Mouse (Mus musculus): Measurements from ENCODE around the gene Plk5. TPM values are rescaled to one million over a fixed set of nuclear protein-coding genes. Genes with fewer than 3 reads are reported as not detected.

Gene Plk5
- polyA plus RNA-seq, 1 experiment from 2014 or later: 6.2 TPM

GRCm38 (mm10) chr10:80385310-80385709 lies 29.1 kb downstream of the Plk5 start:
- ATAC-seq (replicated peaks): peak; percentile 0; the same call in 1 of the 2 replicates

DNA sequence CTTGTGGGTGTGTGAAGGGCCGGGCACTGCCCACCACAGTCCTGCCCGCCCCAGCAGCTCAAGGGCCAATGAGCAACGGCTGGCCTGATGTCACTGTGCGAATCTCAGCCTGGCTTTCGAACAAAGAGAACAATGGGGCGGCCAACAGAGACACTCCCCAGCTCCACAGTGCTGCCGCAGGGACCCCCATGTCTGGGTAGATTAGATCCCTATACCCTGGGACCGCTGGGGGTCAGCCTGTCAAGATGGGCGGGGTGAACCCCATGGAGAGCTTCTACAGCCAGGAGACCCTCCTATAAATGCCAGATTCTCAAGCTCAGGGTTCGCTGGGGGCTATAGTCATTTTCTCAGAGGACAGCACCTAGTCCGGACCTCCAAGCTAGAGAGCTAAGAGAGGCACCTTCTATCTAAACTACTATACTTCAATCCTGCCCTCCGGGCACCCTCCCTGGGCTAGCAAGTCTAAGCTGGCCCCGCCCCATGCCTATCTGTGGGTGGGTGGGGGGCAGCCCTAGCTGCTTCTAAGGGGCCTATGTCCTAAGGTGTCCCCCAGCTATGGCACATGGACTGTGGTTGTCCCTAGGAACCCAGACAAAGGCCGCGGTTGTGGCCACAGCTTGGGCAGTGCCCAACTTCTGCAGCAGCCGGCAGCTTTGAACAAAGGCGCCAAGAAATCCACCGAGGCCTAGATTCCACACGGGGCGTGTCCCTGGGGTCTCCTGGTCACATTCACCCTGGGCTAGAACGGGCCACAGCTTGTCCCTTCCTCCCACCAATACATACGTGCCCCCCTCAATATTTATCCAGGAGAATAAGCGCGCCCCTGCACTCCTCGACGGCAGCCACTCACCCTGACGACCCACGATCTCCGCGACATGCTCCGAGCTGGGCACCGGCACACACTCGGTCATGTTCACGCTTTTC lies 29.8 kb downstream of the Plk5 start:
- H3K9ac ChIP-seq: peak overlapping the region; percentile 99
- H3K27me3 ChIP-seq (replicated peaks): no peaks in the 10 kb centered on the region
- ATAC-seq (replicated peaks): peak; percentile 79
- peaks cover 20% of the 10 kb centered on the region for H3K36me3 ChIP-seq (replicated peaks)
- WGBS: under 1% methylated on average over 34 of the region's 34 CpGs
- peak overlapping the region; percentile 69 for H3K4me2 ChIP-seq
- H3K4me3 ChIP-seq: peak overlapping the region; percentile 95
- H3K4me1 ChIP-seq: peaks cover 37% of the 10 kb centered on the region
- peak overlapping the region; percentile 96 for H3K27ac ChIP-seq
- H3K9me3 ChIP-seq: no peaks in the 10 kb centered on the region

More at GRCm38 (mm10) chr10:80385310-80385709, 29.1 kb downstream of the Plk5 start:
- peaks cover 37% of the 10 kb centered on the region for H3K4me1 ChIP-seq
- peak overlapping the region; percentile 95 for H3K4me3 ChIP-seq
- H3K36me3 ChIP-seq (replicated peaks): peaks cover 26% of the 10 kb centered on the region
- H3K27me3 ChIP-seq (replicated peaks): no peaks in the 10 kb centered on the region
- H3K9ac ChIP-seq: peak overlapping the region; percentile 99
- WGBS: 4% methylated on average over 7 of the region's 7 CpGs
- H3K4me2 ChIP-seq: peak overlapping the region; percentile 69
- peak overlapping the region; percentile 96 for H3K27ac ChIP-seq
- no peaks in the 10 kb centered on the region for H3K9me3 ChIP-seq

- peaks cover 17% of the 10 kb centered on the region for H3K36me3 ChIP-seq (replicated peaks)
- peak overlapping the region; percentile 95 for H3K4me3 ChIP-seq
- ATAC-seq (replicated peaks): no peak
- peak overlapping the region; percentile 69 for H3K4me2 ChIP-seq
- 0% methylated on average over 46 of the region's 94 CpGs for WGBS
- H3K27ac ChIP-seq: peak overlapping the region; percentile 96
- no peaks in the 10 kb centered on the region for H3K27me3 ChIP-seq (replicated peaks)
- peak overlapping the region; percentile 99 for H3K9ac ChIP-seq
- no peaks in the 10 kb centered on the region for H3K9me3 ChIP-seq
- peaks cover 37% of the 10 kb centered on the region for H3K4me1 ChIP-seq
These were observed 30.6 kb downstream of the Plk5 start for GRCm38 (mm10) chr10:80386735-80387471.

GRCm38 (mm10) chr10:80387522-80387959 lies 31.3 kb downstream of the Plk5 start, which contains the start of gene Mex3d:
Gene Mex3d (minus strand): TSS chr10:80387659.
- peak within 1 kb of the TSS; percentile 97 for H3K4me2 ChIP-seq
- H3K36me3 ChIP-seq (replicated peaks): peaks cover 17% of the 10 kb centered on the region
- peaks cover 34% of the 10 kb centered on the region for H3K4me1 ChIP-seq
- peak within 1 kb of the TSS; percentile 99 for H3K9ac ChIP-seq
- no peaks in the 10 kb centered on the region for H3K9me3 ChIP-seq
- H3K27ac ChIP-seq: peak within 1 kb of the TSS; percentile 96
- H3K4me3 ChIP-seq: peak within 1 kb of the TSS; percentile 95
- H3K27me3 ChIP-seq (replicated peaks): no peaks in the 10 kb centered on the region
- WGBS: 0% methylated on average over 20 of the region's 61 CpGs
- ATAC-seq (replicated peaks): peak; percentile 31

- Histone ChIP-seq H3K4me1 (peaks cover 22% of the 10 kb centered on the region), H3K9ac (0 out of 2 replicates have a peak overlapping the region, but pooled peaks have one; percentile 76), H3K27ac (no peak overlapping the region), H3K27me3 (replicated peaks) (no peaks in the 10 kb centered on the region), H3K36me3 (replicated peaks) (peaks cover 23% of the 10 kb centered on the region), H3K9me3 (no peaks in the 10 kb centered on the region), H3K4me3 (peak overlapping the region; percentile 95; the same call in 1 of the 2 replicates), H3K4me2 (peak overlapping the region; percentile 97; the same call in 1 of the 2 replicates)
- 42% methylated on average over 2 of the region's 2 CpGs for WGBS
- no peak for ATAC-seq (replicated peaks)
These were observed 32.5 kb downstream of the Plk5 start for GRCm38 (mm10) chr10:80388731-80389130.

- 88% methylated on average over 4 of the region's 4 CpGs for WGBS
- no peak for ATAC-seq (replicated peaks)
- H3K27me3 ChIP-seq (replicated peaks): no peaks in the 10 kb centered on the region
- H3K4me2 ChIP-seq: no peak overlapping the region
- no peak overlapping the region for H3K9ac ChIP-seq
- H3K4me1 ChIP-seq: peaks cover 17% of the 10 kb centered on the region
- peaks cover 28% of the 10 kb centered on the region for H3K36me3 ChIP-seq (replicated peaks)
- no peak overlapping the region for H3K4me3 ChIP-seq
- H3K9me3 ChIP-seq: no peaks in the 10 kb centered on the region
- H3K27ac ChIP-seq: no peak overlapping the region
These were observed 33.0 kb downstream of the Plk5 start for GRCm38 (mm10) chr10:80389185-80389708.

DNA sequence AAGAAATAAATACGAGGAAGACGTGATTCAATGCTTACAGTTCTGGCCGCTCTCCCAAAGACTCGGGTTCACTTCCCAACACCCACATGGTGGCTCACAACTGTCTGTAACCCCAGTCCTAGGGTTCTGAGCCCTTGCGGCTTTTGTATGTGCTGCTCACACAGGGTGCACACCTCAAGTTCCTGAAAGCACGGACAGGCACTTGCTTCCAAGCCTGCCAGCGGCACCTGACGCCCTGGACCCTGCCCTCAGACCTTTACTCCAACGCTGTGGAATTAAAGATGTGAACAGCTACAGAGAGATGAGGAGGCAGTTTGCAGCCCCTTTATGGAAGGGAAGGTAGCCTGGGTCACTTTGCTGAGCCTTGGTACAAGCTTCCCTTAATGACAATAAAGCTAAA lies 34.4 kb downstream of the Plk5 start:
- no peaks in the 10 kb centered on the region for H3K9me3 ChIP-seq
- H3K27ac ChIP-seq: no peak overlapping the region
- no peak overlapping the region for H3K4me3 ChIP-seq
- ATAC-seq (replicated peaks): no peak
- peaks cover 39% of the 10 kb centered on the region for H3K36me3 ChIP-seq (replicated peaks)
- peaks cover 8% of the 10 kb centered on the region for H3K4me1 ChIP-seq
- no peak overlapping the region for H3K4me2 ChIP-seq
- no peaks in the 10 kb centered on the region for H3K27me3 ChIP-seq (replicated peaks)
- 86% methylated on average over 9 of the region's 9 CpGs for WGBS
- no peak overlapping the region for H3K9ac ChIP-seq

GRCm38 (mm10) chr10:80392687-80393086 lies 36.4 kb downstream of the Plk5 start:
- peaks cover 40% of the 10 kb centered on the region for H3K36me3 ChIP-seq (replicated peaks)
- no peak overlapping the region for H3K9ac ChIP-seq
- peaks cover 20% of the 10 kb centered on the region for H3K4me1 ChIP-seq
- no peak overlapping the region for H3K4me3 ChIP-seq
- WGBS: 94% methylated on average over 5 of the region's 5 CpGs
- no peaks in the 10 kb centered on the region for H3K27me3 ChIP-seq (replicated peaks)
- no peak overlapping the region for H3K27ac ChIP-seq
- ATAC-seq (replicated peaks): no peak
- H3K4me2 ChIP-seq: no peak overlapping the region
- H3K9me3 ChIP-seq: no peaks in the 10 kb centered on the region

- WGBS: 96% methylated on average over 35 of the region's 35 CpGs
- no peaks in the 10 kb centered on the region for H3K27me3 ChIP-seq (replicated peaks)
- H3K9me3 ChIP-seq: no peaks in the 10 kb centered on the region
- H3K4me2 ChIP-seq: no peak overlapping the region
- no peak overlapping the region for H3K4me3 ChIP-seq
- no peak for ATAC-seq (replicated peaks)
- H3K27ac ChIP-seq: no peak overlapping the region
- H3K9ac ChIP-seq: no peak overlapping the region
- peaks cover 18% of the 10 kb centered on the region for H3K4me1 ChIP-seq
- peaks cover 40% of the 10 kb centered on the region for H3K36me3 ChIP-seq (replicated peaks)
These were observed 38.9 kb downstream of the Plk5 start for GRCm38 (mm10) chr10:80395025-80395627.

GRCm38 (mm10) chr10:80396822-80397523 lies 40.7 kb downstream of the Plk5 start:
- H3K36me3 ChIP-seq (replicated peaks): peaks cover 37% of the 10 kb centered on the region
- WGBS: 91% methylated on average over 11 of the region's 11 CpGs
- peak overlapping the region; percentile 69 for H3K4me3 ChIP-seq

GRCm38 (mm10) chr10:80397524-80398173 lies 41.4 kb downstream of the Plk5 start:
- H3K4me2 ChIP-seq: peak overlapping the region; percentile 83
- H3K9ac ChIP-seq: peak overlapping the region; percentile 74
- H3K4me3 ChIP-seq: peak overlapping the region; percentile 69
- ATAC-seq (replicated peaks): no peak
- peak overlapping the region; percentile 99 for H3K27ac ChIP-seq
- peaks cover 35% of the 10 kb centered on the region for H3K36me3 ChIP-seq (replicated peaks)
- no peaks in the 10 kb centered on the region for H3K27me3 ChIP-seq (replicated peaks)
- peaks cover 30% of the 10 kb centered on the region for H3K4me1 ChIP-seq
- 39% methylated on average over 8 of the region's 8 CpGs for WGBS
- H3K9me3 ChIP-seq: no peaks in the 10 kb centered on the region

More at GRCm38 (mm10) chr10:80396822-80397523, 40.7 kb downstream of the Plk5 start:
- H3K27ac ChIP-seq: peak overlapping the region; percentile 99
- peaks cover 30% of the 10 kb centered on the region for H3K4me1 ChIP-seq
- H3K9ac ChIP-seq: peak overlapping the region; percentile 74; the same call in 1 of the 2 replicates
- H3K4me2 ChIP-seq: peak overlapping the region; percentile 83
- no peaks in the 10 kb centered on the region for H3K9me3 ChIP-seq
- no peak for ATAC-seq (replicated peaks)
- H3K27me3 ChIP-seq (replicated peaks): no peaks in the 10 kb centered on the region

Data from midbrain, embryonic 15.5 days (tissue).